Mouse (Mus musculus) bone marrow, adult 2 months (tissue): ENCODE data around the gene Kcnj4. TPM values are rescaled to one million over a fixed set of nuclear protein-coding genes. Genes with fewer than 3 reads are reported as not detected.

Experiments used
- H3K27ac ChIP-seq: fragments of 200-500 bp; 2 replicates; pipeline ENCODE4 v1.5.1; 2012; ENCODE audit warnings: low read depth, mild to moderate bottlenecking, control low read depth, inconsistent platforms, low read length; ENCODE audit not compliant: control insufficient read depth, poor library complexity, insufficient read depth
- H3K4me1 ChIP-seq: fragments of 200-500 bp; 2 replicates; pipeline ENCODE4 v1.6.1; 2011; ENCODE audit warnings: low read length; ENCODE audit not compliant: control insufficient read depth, insufficient read depth
- H3K4me3 ChIP-seq: fragments of 200-500 bp; replicated peaks from 2 replicates; pipeline ENCODE3; 2011; ENCODE audit warnings: mild to moderate bottlenecking, low read depth, low read length, control low read depth; ENCODE audit not compliant: control insufficient read depth
- CTCF ChIP-seq: fragments of 200-500 bp; IDR thresholded peaks from 2 replicates; pipeline ENCODE4 v1.5.1; 2011; ENCODE audit warnings: low read length, control low read depth; ENCODE audit not compliant: control insufficient read depth, insufficient read depth
- POLR2A ChIP-seq: fragments of 200-500 bp; IDR thresholded peaks from 2 replicates; pipeline ENCODE4 v1.6.1; 2011; ENCODE audit warnings: low read depth, mild to moderate bottlenecking, control low read depth, low read length, borderline replicate concordance; ENCODE audit not compliant: control insufficient read depth
- WGBS: fragments of 180-500 bp; shearing (Covaris S2); methylation state at CpG from one replicate; pipeline ENCODE4 v1.1.7; 2018; 5-methylcytosine and 5-hydroxymethylcytosine counted together
- polyA plus RNA-seq: library from polyadenylated mRNA; stranded (reverse); fragments of >200 nt; gene quantifications from 2 replicates; pipeline ENCODE4 v1.2.4, GENCODE M21; 2011; ENCODE audit warnings: low replicate concordance; ENCODE audit not compliant: missing spikeins, insufficient read depth, insufficient read length

The Kcnj4 gene
- polyA plus RNA-seq, 1 experiment = 2.1 TPM

GRCm38 (mm10) chr15:79507055-79507828 is 2.2 kb upstream of the Kcnj4 start:
- WGBS = 63% methylated on average over 31 of the region's 31 CpGs
- TF ChIP-seq CTCF (no peak), POLR2A (no peak)
- H3K4me3 ChIP-seq = no peak overlapping the region
- H3K27ac ChIP-seq = no peak overlapping the region
- no peaks in the 10 kb centered on the region for H3K4me1 ChIP-seq

DNA sequence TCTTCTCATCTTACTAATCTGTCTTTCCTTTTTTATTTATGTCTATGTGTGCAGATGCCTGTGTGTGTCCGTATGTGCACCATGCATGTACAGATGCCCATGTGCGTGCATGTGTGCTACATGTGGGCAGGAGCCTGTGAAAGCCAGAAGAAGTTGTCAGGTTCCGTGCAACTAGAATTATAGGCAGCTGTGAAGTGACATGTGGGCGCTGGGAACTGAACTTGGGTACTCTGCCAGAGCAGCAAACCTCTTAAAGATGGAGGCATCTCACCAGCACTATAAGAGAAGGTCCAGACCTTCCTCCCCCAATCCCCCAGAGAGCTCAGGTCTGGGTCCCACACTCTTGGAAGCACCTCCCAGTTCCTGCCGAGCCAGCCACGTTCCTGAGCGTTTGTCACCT is 1.4 kb upstream of the Kcnj4 start:
- H3K27ac ChIP-seq = no peak overlapping the region
- H3K4me3 ChIP-seq = no peak overlapping the region
- no peaks in the 10 kb centered on the region for H3K4me1 ChIP-seq
- no peak for TF ChIP-seq CTCF
- TF ChIP-seq POLR2A = no peak
- WGBS = 29% methylated on average over 7 of the region's 7 CpGs

- WGBS = under 1% methylated on average over 62 of the region's 71 CpGs
Measured at GRCm38 (mm10) chr15:79505616-79506283, 709 bp upstream of the Kcnj4 start.

GRCm38 (mm10) chr15:79503438-79503837 is 1.6 kb downstream of the Kcnj4 start:
- Histone ChIP-seq H3K4me1 (no peaks in the 10 kb centered on the region), H3K27ac (no peak overlapping the region), H3K4me3 (no peak overlapping the region)
- WGBS = 77% methylated on average over 5 of the region's 5 CpGs
- TF ChIP-seq CTCF (no peak), POLR2A (no peak)

More at GRCm38 (mm10) chr15:79505616-79506283, 709 bp upstream of the Kcnj4 start:
- no peaks in the 10 kb centered on the region for H3K4me1 ChIP-seq
- no peak overlapping the region for H3K27ac ChIP-seq
- TF ChIP-seq CTCF = no peak
- H3K4me3 ChIP-seq = no peak overlapping the region

GRCm38 (mm10) chr15:79502891-79503341 is 2.1 kb downstream of the Kcnj4 start:
- WGBS = 17% methylated on average over 18 of the region's 18 CpGs
- no peak for TF ChIP-seq CTCF
- no peak for TF ChIP-seq POLR2A
- Histone ChIP-seq H3K27ac (no peak overlapping the region), H3K4me3 (no peak overlapping the region), H3K4me1 (no peaks in the 10 kb centered on the region)

DNA sequence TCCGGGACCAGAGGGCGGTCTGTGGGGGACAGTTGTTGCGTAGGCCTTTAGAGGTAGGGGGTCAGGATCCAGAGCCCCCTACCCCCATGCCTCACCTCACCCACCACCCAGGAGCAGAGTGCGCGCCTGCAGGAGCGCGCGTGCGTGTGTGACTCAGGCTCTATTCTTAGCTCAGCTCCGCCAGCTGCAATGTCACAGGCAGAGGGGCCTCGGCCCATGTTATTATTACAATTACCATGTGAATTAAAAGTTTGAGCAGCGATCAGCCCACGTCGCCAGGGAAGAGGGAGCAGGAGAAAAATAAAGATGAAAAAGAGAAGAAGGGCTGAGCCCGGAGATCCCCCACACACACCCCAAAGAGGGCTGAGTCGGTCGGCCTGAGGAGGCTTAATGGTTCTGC is 4.9 kb downstream of the Kcnj4 start:
- H3K4me1 ChIP-seq = no peaks in the 10 kb centered on the region
- no peak overlapping the region for H3K4me3 ChIP-seq
- 84% methylated on average over 17 of the region's 17 CpGs for WGBS
- TF ChIP-seq POLR2A (no peak), CTCF (no peak)
- H3K27ac ChIP-seq = no peak overlapping the region

DNA sequence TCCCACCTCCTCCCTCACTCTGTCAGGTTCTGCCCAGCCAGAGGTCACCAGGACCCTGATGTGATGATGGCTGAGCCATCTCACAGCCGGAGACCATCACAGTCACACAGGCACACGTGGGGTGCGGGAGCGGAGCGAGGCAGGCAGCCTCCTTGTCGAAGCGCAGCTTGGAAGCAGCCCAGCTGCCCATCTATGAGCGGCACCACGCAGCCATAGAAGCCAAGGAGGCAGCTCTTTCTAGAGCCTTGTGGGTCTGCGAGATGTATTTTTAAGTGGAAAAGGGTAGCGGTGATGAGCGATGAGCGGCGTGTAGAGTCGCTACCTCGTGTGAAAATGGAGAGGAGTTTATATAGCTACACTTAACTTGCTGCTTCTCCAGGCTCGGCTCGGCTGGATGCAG is 11.5 kb downstream of the Kcnj4 start:
- TF ChIP-seq POLR2A = no peak
- no peak for TF ChIP-seq CTCF
- 57% methylated on average over 18 of the region's 18 CpGs for WGBS

DNA sequence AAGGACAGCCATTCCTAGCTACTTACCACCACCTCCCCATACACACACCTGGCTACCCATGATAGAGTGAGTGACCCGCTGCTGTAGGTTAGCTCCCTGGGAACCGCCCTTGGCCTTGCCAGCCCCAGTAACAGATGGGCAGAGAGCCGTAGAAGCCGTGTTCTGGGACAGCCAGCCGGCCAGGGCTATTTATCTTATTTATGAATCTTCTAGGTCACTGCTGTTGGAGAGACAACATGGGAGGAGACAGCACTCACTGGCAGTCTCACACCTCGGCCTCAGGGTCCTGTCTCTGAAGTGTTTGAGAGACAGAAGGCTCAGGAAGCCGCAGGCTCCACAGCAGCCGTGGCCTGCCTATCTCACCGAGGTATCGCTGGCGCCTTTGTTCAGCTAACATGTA is 15.6 kb downstream of the Kcnj4 start:
- Histone ChIP-seq H3K4me1 (no peaks in the 10 kb centered on the region), H3K27ac (no peak overlapping the region), H3K4me3 (no peak overlapping the region)
- WGBS = 77% methylated on average over 11 of the region's 11 CpGs
- no peak for TF ChIP-seq CTCF
- no peak for TF ChIP-seq POLR2A

More for the DNA sequence above, 11.5 kb downstream of the Kcnj4 start:
- Histone ChIP-seq H3K4me1 (no peaks in the 10 kb centered on the region), H3K27ac (no peak overlapping the region), H3K4me3 (no peak overlapping the region)

DNA sequence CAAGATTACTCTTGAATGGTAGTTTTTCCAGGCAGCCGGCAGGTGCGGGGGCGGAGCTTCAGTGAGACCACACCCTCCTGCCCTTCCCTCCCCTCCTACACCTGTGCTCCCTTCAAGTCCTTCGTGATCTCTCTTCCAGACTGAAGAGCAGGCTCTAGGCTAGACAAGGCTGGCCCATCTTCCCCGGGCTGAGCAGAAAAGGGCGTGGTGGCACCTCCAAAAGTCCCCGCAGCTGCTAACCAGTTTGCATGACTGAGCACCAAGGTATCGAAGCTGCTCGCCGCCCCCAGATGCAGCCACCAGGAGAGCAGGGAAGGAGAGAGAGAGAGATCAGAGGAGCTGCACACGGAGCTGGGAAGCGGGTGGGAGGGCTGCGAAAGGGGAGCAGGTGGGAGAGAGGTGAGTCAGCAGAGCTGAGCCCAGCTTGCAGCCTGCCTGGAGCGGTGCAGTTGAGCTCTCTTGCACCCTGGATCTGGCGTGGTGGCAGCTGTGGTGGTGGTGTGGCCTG is 23.8 kb downstream of the Kcnj4 start:
- no peaks in the 10 kb centered on the region for H3K4me1 ChIP-seq
- TF ChIP-seq CTCF = no peak
- no peak for TF ChIP-seq POLR2A
- H3K4me3 ChIP-seq = no peak overlapping the region
- 37% methylated on average over 15 of the region's 15 CpGs for WGBS
- H3K27ac ChIP-seq = no peak overlapping the region
